Mouse (Mus musculus) myocyte (in vitro differentiated cells): ENCODE data around the gene Ltb4r2.

Experiments
- CEBPB ChIP-seq: IDR thresholded peaks from 2 replicates; pipeline ENCODE4 v1.6.1; 2011; ENCODE audit warnings: mild to moderate bottlenecking, moderate library complexity; ENCODE audit not compliant: poor library complexity, insufficient read depth, severe bottlenecking
- E2F4 ChIP-seq: IDR thresholded peaks from one replicate; pipeline ENCODE4 v1.6.1; 2011; ENCODE audit warnings: mild to moderate bottlenecking, control low read depth, moderate library complexity; ENCODE audit not compliant: insufficient read depth
- MAX ChIP-seq: IDR thresholded peaks from one replicate; pipeline ENCODE4 v1.6.1; 2011; ENCODE audit warnings: low read depth, mild to moderate bottlenecking, control low read depth
- MYOD1 ChIP-seq, 3 experiments: IDR thresholded peaks; one replicate each; pipeline ENCODE4 v1.6.1; 2011; ENCODE audit warnings: control low read depth in 2 of 3, low read depth in 2 of 3, mild to moderate bottlenecking in 2 of 3, moderate library complexity in 1 of 3; ENCODE audit not compliant: insufficient read length in 2 of 3, control insufficient read depth in 1 of 3
- MYOG ChIP-seq, 3 experiments: IDR thresholded peaks; one replicate each; pipeline ENCODE4 v1.6.1; 2011; ENCODE audit warnings: control low read depth in 2 of 3, low read depth in 2 of 3, mild to moderate bottlenecking in 2 of 3; ENCODE audit not compliant: insufficient read length in 2 of 3, control insufficient read depth in 1 of 3, insufficient read depth in 1 of 3
- POLR2A ChIP-seq: IDR thresholded peaks from one replicate; pipeline ENCODE4 v1.6.1; 2011; ENCODE audit warnings: low read depth, mild to moderate bottlenecking, control low read depth, moderate library complexity; ENCODE audit not compliant: insufficient read length
- POLR2AphosphoS2 ChIP-seq: IDR thresholded peaks from one replicate; pipeline ENCODE4 v1.6.1; 2011; ENCODE audit warnings: low read depth, control low read depth; ENCODE audit not compliant: insufficient read length
- REST ChIP-seq: IDR thresholded peaks from one replicate; pipeline ENCODE4 v1.6.1; 2011; ENCODE audit warnings: mild to moderate bottlenecking, control low read depth, moderate library complexity; ENCODE audit not compliant: insufficient read depth, insufficient read length
- SRF ChIP-seq: IDR thresholded peaks from one replicate; pipeline ENCODE4 v1.6.1; 2011; ENCODE audit warnings: low read depth; ENCODE audit not compliant: control insufficient read depth, insufficient read length
- TCF12 ChIP-seq: IDR thresholded peaks from one replicate; pipeline ENCODE4 v1.6.1; 2011; ENCODE audit warnings: mild to moderate bottlenecking, control low read depth; ENCODE audit not compliant: poor library complexity, insufficient read depth, severe bottlenecking
- USF1 ChIP-seq: IDR thresholded peaks from one replicate; pipeline ENCODE4 v1.6.1; 2011; ENCODE audit warnings: low read depth, mild to moderate bottlenecking, control low read depth, moderate library complexity

GRCm38 (mm10) chr14:55735334-55735733 lies 25.9 kb upstream of the Ltb4r2 start:
- TF ChIP-seq POLR2AphosphoS2 (no peak), POLR2A (no peak), CEBPB (no peak), USF1 (no peak), MAX (no peak), TCF12 (no peak), MYOG (IDR thresholded peaks at IDR 0.05; ENCODE audit: control insufficient read depth in 1 of 3, insufficient read depth in 1 of 3, insufficient read length in 2 of 3, low read depth in 2 of 3) (no peak), MYOD1 (IDR thresholded peaks at IDR 0.05; ENCODE audit: control insufficient read depth in 1 of 3, insufficient read length in 2 of 3, low read depth in 2 of 3) (no peak), SRF (no peak), REST (no peak), E2F4 (no peak)
